Mouse (Mus musculus): Measurements from ENCODE around the gene Pacsin3.

GRCm38 (mm10) chr2:91306589-91306988, 50.8 kb downstream of the Pacsin3 start:
- no peak for TF ChIP-seq NRF1 (IDR thresholded peaks at IDR 0.05; ENCODE audit: insufficient read depth, low read depth, low read length, poor library complexity, severe bottlenecking)
- TF ChIP-seq POLR2AphosphoS2 (IDR thresholded peaks at IDR 0.05; ENCODE audit: low read length) = no peak
- peak; percentile 72; the same call in 1 of the 2 replicates for TF ChIP-seq MAFK (IDR thresholded peaks at IDR 0.05; ENCODE audit: borderline replicate concordance, low read depth, low read length)
- TF ChIP-seq MEF2A (IDR thresholded peaks at IDR 0.05; ENCODE audit: extremely low read depth, insufficient replicate concordance, low read depth, low read length, poor library complexity, severe bottlenecking) = no peak
- TF ChIP-seq MAX (IDR thresholded peaks at IDR 0.05; ENCODE audit: low read length) = no peak
- TF ChIP-seq RAD21 (IDR thresholded peaks at IDR 0.05; ENCODE audit: low read depth, low read length) = no peak
- no peak for TF ChIP-seq CTCF (IDR thresholded peaks at IDR 0.05 in 2 of 3, conservative IDR thresholded peaks at IDR 0.05 in 1 of 3; ENCODE audit: control insufficient read depth in 1 of 3, insufficient read depth in 1 of 3, low read depth in 2 of 3, low read length in 3 of 3, poor library complexity in 1 of 3, severe bottlenecking in 1 of 3)
- no peak for TF ChIP-seq MXI1 (IDR thresholded peaks at IDR 0.05; ENCODE audit: low read depth, low read length)
- 0 out of 4 replicates have a peak, but pooled peaks of 1 of the 2 experiments have one; percentile 28 for TF ChIP-seq EP300 (IDR thresholded peaks at IDR 0.05; ENCODE audit: low read depth in 1 of 2, low read length in 2 of 2)
- TF ChIP-seq SMC3 (IDR thresholded peaks at IDR 0.05; ENCODE audit: low read depth, low read length) = no peak
- TF ChIP-seq MYC (IDR thresholded peaks at IDR 0.05; ENCODE audit: low read depth, low read length) = no peak
- no peak for TF ChIP-seq CHD2 (IDR thresholded peaks at IDR 0.05; ENCODE audit: low read length)
